Mouse (Mus musculus) spleen, adult 2 months (tissue): Measurements from ENCODE around the gene 1700016K19Rik. TPM values are rescaled to one million over a fixed set of nuclear protein-coding genes. Genes with fewer than 3 reads are reported as not detected.

Experiments
- DNase-seq, 2 experiments: peaks; one replicate each; pipeline versions ENCODE4 v3.0.0 to v3.0.0-alpha.2; 2012 to 2021; ENCODE audit warnings: low spot score in 2 of 2, low read depth in 1 of 2
- H3K27ac ChIP-seq: fragments of 200-500 bp; 2 replicates; pipeline ENCODE4 v1.5.1; 2012; ENCODE audit warnings: low read length, inconsistent platforms; ENCODE audit not compliant: insufficient read depth
- H3K27me3 ChIP-seq: fragments of 200-500 bp; 2 replicates; pipeline ENCODE4 v1.6.1; 2012; ENCODE audit warnings: mild to moderate bottlenecking, moderate library complexity, low read length, inconsistent platforms; ENCODE audit not compliant: control insufficient read depth, insufficient read depth
- H3K36me3 ChIP-seq: fragments of 200-500 bp; 2 replicates; pipeline ENCODE4 v1.6.1; 2012; ENCODE audit warnings: mild to moderate bottlenecking, low read length, inconsistent platforms; ENCODE audit not compliant: control insufficient read depth, insufficient read depth
- H3K4me1 ChIP-seq: fragments of 200-500 bp; 2 replicates; pipeline ENCODE4 v1.6.1; 2011; ENCODE audit warnings: inconsistent platforms; ENCODE audit not compliant: control insufficient read depth, insufficient read depth, insufficient read length
- H3K4me3 ChIP-seq: fragments of 200-500 bp; 2 replicates; pipeline ENCODE4 v1.5.1; 2011; ENCODE audit warnings: mild to moderate bottlenecking, inconsistent platforms; ENCODE audit not compliant: insufficient read depth, insufficient read length; ENCODE audit errors: extremely low read depth
- CTCF ChIP-seq: fragments of 200-500 bp; IDR thresholded peaks from 2 replicates; pipeline ENCODE4 v1.5.1; 2011; ENCODE audit warnings: mild to moderate bottlenecking, inconsistent platforms; ENCODE audit not compliant: insufficient read depth, insufficient read length, insufficient replicate concordance; ENCODE audit errors: extremely low read depth
- POLR2A ChIP-seq: fragments of 200-500 bp; IDR thresholded peaks from 2 replicates; pipeline ENCODE4 v1.6.1; 2011; ENCODE audit warnings: low read depth, low read length, inconsistent platforms
- WGBS: fragments of 180-500 bp; shearing (Covaris S2); methylation state at CpG from one replicate; pipeline ENCODE4 v1.1.7; 2018; 5-methylcytosine and 5-hydroxymethylcytosine counted together
- polyA plus RNA-seq: library from polyadenylated mRNA; depleted of rRNA; stranded (reverse); fragments of >200 nt; gene quantifications from 2 replicates; pipeline ENCODE4 v1.2.3, GENCODE M21; 2012

1700016K19Rik gene
- polyA plus RNA-seq, 1 experiment = 0.08 TPM

DNA sequence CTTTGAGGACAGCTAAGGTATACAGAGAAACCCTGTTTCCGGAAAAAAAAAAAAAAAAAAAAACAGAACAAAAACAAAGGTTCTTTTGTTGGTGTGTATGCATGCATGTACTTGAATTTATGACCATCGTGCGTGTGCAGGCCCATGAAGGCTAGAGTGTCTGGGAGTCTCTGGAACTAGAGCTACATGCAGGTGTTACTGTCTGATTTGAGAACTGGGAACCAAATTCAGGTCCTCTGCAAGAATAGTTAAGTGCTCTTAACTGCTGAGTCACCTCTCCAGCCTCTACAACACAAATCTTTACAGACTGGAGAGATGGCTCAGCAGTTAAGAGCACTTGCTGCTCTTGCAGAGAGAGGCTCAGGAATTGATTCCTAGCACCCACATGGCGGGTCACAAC, 16.1 kb downstream of the 1700016K19Rik start:
- Histone ChIP-seq H3K27ac (no peak overlapping the region), H3K36me3 (no peaks in the 10 kb centered on the region), H3K4me1 (no peaks in the 10 kb centered on the region), H3K4me3 (no peak overlapping the region), H3K27me3 (no peaks in the 10 kb centered on the region)
- TF ChIP-seq POLR2A (no peak), CTCF (no peak)
- WGBS = 71% methylated on average over 4 of the region's 4 CpGs
- no peak for DNase-seq

GRCm38 (mm10) chr11:76019879-76020278, 20.2 kb downstream of the 1700016K19Rik start:
- Histone ChIP-seq H3K4me1 (no peaks in the 10 kb centered on the region), H3K27ac (no peak overlapping the region), H3K27me3 (no peaks in the 10 kb centered on the region), H3K36me3 (no peaks in the 10 kb centered on the region), H3K4me3 (no peak overlapping the region)
- DNase-seq = no peak
- TF ChIP-seq POLR2A (no peak), CTCF (no peak)
- WGBS = 85% methylated on average over 4 of the region's 4 CpGs

- WGBS = 90% methylated on average over 9 of the region's 9 CpGs
- Histone ChIP-seq H3K27me3 (no peaks in the 10 kb centered on the region), H3K4me1 (peaks cover under 1% of the 10 kb centered on the region; the same call in 1 of the 2 replicates), H3K36me3 (no peaks in the 10 kb centered on the region), H3K27ac (no peak overlapping the region), H3K4me3 (no peak overlapping the region)
- no peak for TF ChIP-seq CTCF
- TF ChIP-seq POLR2A = no peak
- DNase-seq = no peak
Observed at GRCm38 (mm10) chr11:76020916-76021315, 21.2 kb downstream of the 1700016K19Rik start.

DNA sequence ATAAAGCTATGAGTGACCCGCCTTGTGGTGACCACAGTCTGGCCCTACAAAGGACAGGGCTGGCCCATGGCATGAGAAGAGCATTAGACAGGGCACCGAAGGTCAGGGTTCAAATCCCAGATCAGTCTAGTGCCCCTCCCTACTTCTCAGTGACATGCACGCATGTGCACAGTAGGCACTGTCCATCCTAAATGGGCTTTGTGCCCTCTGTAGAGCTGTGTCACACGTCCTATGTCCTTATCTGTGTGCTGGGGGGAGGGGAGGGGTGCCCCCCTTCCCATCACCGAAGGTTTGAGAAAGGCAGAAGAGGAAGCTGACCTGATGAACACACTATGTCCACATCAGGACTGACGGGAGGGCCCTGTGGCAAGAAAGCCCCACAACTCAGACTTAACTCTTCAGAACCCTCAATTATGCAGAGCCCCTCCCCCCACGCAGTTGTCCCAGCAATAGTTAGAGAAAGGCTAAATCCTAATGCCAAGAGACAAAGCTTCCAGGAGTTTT, 25.4 kb downstream of the 1700016K19Rik start:
- TF ChIP-seq CTCF = no peak
- TF ChIP-seq POLR2A = no peak
- peaks cover 6% of the 10 kb centered on the region for H3K27me3 ChIP-seq
- no peak overlapping the region for H3K4me3 ChIP-seq
- H3K36me3 ChIP-seq = no peaks in the 10 kb centered on the region
- H3K4me1 ChIP-seq = peaks cover 12% of the 10 kb centered on the region
- H3K27ac ChIP-seq = no peak overlapping the region
- WGBS = 72% methylated on average over 7 of the region's 7 CpGs
- no peak for DNase-seq

- H3K4me1 ChIP-seq = peaks cover 12% of the 10 kb centered on the region
- no peak for DNase-seq
- no peak overlapping the region for H3K27ac ChIP-seq
- WGBS = 19% methylated on average over 13 of the region's 14 CpGs
- no peaks in the 10 kb centered on the region for H3K36me3 ChIP-seq
- TF ChIP-seq CTCF (no peak), POLR2A (no peak)
- peak overlapping the region; percentile 86 for H3K4me3 ChIP-seq
- H3K27me3 ChIP-seq = peaks cover 6% of the 10 kb centered on the region
Observed at GRCm38 (mm10) chr11:76026527-76027138, 26.9 kb downstream of the 1700016K19Rik start.

- TF ChIP-seq CTCF (peak; percentile 11; the same call in 1 of the 2 replicates), POLR2A (no peak)
- Histone ChIP-seq H3K4me1 (peaks cover 12% of the 10 kb centered on the region), H3K27me3 (peaks cover 6% of the 10 kb centered on the region), H3K36me3 (no peaks in the 10 kb centered on the region), H3K27ac (peak within 1 kb of the TSS; percentile 56), H3K4me3 (peak within 1 kb of the TSS; percentile 86)
- 1% methylated on average over 97 of the region's 112 CpGs for WGBS
- peak in 1 of 2 experiments; percentile 84 for DNase-seq
Observed at GRCm38 (mm10) chr11:76027139-76028071, 27.7 kb downstream of the 1700016K19Rik start, which contains the start of gene Rflnb. Rflnb (minus strand) TSS chr11:76027782.

DNA sequence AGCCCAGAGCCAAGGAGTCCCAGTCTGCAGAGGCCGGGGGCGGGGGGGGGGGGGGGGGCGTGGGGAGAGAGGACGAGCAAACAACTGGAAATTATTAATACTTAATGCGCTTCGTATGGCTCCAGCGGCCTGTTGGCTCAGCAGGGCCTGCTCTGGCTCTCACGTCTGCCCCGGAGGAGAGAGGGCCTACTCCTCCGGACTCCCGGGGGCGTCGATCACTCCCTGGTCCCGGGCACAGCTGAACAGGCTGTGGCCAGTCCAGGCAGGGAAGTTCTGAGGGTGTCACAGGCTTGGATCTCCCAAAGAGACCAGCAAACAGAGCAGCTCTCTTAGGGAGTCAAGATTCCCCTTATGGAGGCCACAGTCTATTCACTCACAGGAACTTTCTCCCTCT, 28.4 kb downstream of the 1700016K19Rik start:
- 20% methylated on average over 13 of the region's 14 CpGs for WGBS
- TF ChIP-seq CTCF (no peak), POLR2A (no peak)
- Histone ChIP-seq H3K36me3 (no peaks in the 10 kb centered on the region), H3K27me3 (peaks cover 6% of the 10 kb centered on the region), H3K4me1 (peaks cover 12% of the 10 kb centered on the region), H3K27ac (no peak overlapping the region), H3K4me3 (peak overlapping the region; percentile 86; the same call in 1 of the 2 replicates)
- DNase-seq = peak in 1 of 2 experiments; percentile 17
